Mouse (Mus musculus): Measurements from ENCODE around the gene F10.
"Not testable (repeated sequence)": the region's sequence is repeated elsewhere in the genome, so short reads cannot be mapped to it uniquely, and the experiment has no call there.

The F10 gene

GRCm38 (mm10) chr8:13057351-13057750 lies 20.2 kb downstream of the F10 start:
- in situ Hi-C loops (cut with MseI, MboI), result no loop called here

- in situ Hi-C loops (cut with MseI, MboI), result no loop called here
Observed at GRCm38 (mm10) chr8:13060441-13061150, 23.5 kb downstream of the F10 start, which contains the start of gene Proz. TSS of gene Proz (plus strand) at chr8:13060914.

GRCm38 (mm10) chr8:13063112-13063511 lies 26.0 kb downstream of the F10 start:
- in situ Hi-C loops (cut with MseI, MboI), result no loop called here

GRCm38 (mm10) chr8:13073255-13073654 lies 36.1 kb downstream of the F10 start:
- in situ Hi-C loops (cut with MseI, MboI), result no loop called here

- in situ Hi-C loops (cut with MseI, MboI), result no loop called here
Observed at GRCm38 (mm10) chr8:13075044-13075443, 37.9 kb downstream of the F10 start.

GRCm38 (mm10) chr8:13075579-13075978 lies 38.5 kb downstream of the F10 start:
- in situ Hi-C loops (cut with MseI, MboI), result not testable (repeated sequence)

GRCm38 (mm10) chr8:13077542-13077941 lies 40.4 kb downstream of the F10 start:
- in situ Hi-C loops (cut with MseI, MboI), result no loop called here

- in situ Hi-C loops (cut with MseI, MboI), result no loop called here
Observed at GRCm38 (mm10) chr8:13104691-13105086, 67.6 kb downstream of the F10 start.

GRCm38 (mm10) chr8:13105087-13105881 lies 68.2 kb downstream of the F10 start, which contains the start of the genes Pcid2 and Cul4a:
TSS of gene Pcid2 (minus strand) at chr8:13105459.
TSS of gene Cul4a (plus strand) at chr8:13105621.
- in situ Hi-C loops (cut with MseI, MboI), result no loop called here

- in situ Hi-C loops (cut with MseI, MboI), result no loop called here
Observed at GRCm38 (mm10) chr8:13105908-13106551, 68.9 kb downstream of the F10 start.
